Mouse (Mus musculus): ENCODE results near the gene St6galnac1.
"Not testable (repeated sequence)": the region's sequence is repeated elsewhere in the genome, so short reads cannot be mapped to it uniquely, and the experiment has no call there.

The St6galnac1 gene

DNA sequence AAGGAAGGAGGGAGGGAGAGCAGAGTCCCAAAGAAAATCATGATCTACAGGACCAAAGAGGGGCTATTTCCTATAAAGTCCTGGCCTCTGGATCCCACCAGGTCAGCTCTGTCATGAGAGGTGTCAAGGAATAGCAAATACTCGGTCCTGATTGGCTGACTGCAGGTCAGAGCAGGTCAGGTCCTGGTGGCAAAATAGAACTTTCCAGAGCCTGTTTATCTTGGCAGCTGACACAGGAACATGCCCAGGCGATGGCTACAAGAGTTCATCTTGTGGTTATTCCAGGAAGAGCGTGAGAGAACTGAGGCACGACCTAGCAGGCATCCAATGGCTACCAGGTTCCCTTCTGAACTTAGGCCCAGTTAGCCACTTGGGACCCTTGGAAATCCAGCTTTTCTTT, 42.8 kb downstream of the St6galnac1 start:
- in situ Hi-C loops (cut with MboI; ENCODE audit: low sequenced_read_pairs): no loop called here

DNA sequence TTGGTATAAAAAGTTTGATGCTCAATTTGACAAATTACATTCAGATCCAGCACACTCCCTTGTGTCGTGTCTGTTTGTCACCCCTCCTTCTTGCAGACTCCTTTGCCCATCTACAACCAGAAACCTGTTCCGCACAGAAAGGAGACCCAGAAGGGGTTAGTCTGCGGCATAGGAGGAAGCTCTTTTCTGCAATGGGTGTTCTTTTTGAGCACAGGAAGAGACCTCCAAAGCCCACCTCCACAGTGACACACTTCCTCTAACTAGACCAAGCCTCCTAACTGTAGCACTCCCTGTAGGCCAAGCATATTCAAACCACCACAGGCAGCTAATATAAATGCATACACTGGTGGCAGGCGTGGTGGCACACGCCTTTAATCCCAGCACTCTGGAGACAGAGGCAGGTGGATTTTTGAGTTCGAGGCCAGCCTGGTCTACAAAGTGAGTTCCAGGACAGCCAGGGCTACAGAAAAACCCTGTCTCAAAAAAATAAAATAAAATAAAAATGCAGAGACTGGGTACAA, 44.2 kb downstream of the St6galnac1 start:
- in situ Hi-C loops (cut with MboI; ENCODE audit: low sequenced_read_pairs): not testable (repeated sequence)

DNA sequence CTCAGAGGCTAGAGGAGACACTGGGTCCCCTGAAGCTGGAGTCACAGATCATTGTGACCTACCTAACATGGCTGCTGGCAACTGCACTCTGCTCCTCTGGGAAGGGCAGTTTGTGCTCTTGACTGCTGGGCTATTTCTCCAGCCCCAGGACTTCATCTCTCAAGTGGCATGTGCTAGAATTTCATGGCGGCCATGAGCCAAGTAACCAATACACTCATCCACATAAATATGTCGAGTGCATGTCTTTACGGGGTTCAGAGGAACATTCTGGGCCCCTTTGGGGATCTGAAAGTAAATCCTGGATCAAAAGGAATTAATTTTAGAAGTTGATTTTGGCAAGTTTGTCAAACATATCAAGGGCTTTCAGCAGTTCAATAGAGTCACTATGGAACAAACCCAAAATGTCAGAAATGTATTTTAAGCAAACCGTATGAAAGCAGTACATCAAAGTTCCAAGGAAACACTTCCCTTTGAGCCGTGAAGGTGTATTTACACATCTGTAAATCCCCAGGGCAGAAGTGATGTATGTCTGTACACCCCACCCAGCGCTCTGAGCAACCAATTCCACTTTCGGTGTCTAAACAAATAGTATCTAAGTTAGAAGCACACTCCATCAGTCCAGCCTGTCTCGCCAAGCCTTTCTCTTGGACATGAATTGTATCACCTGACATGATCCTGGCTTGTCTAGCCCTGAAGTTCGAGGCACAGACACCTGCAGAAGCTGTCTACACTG, 45.9 kb downstream of the St6galnac1 start:
- in situ Hi-C loops (cut with MboI; ENCODE audit: low sequenced_read_pairs): no loop called here

DNA sequence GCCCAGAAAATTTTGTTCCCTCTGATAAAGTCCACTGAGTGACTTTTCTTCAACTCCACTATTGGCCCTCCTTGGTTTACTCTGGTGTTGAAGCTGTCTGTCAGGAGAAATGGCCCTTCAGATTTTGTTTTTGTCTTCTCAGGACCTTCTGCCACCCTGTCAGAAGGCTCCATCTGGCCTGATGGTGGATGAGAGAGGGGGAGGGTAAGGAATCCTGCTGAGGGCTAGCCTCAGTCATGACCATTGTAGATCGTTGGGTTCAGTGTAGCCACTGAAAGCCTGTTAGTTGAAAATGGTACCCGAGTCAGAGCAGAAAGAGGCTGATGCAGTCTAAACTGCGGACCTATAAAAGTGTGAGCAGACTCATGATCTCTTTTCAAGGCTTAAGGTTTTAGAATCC, 49.2 kb downstream of the St6galnac1 start:
- in situ Hi-C loops (cut with MboI; ENCODE audit: low sequenced_read_pairs): no loop called here

DNA sequence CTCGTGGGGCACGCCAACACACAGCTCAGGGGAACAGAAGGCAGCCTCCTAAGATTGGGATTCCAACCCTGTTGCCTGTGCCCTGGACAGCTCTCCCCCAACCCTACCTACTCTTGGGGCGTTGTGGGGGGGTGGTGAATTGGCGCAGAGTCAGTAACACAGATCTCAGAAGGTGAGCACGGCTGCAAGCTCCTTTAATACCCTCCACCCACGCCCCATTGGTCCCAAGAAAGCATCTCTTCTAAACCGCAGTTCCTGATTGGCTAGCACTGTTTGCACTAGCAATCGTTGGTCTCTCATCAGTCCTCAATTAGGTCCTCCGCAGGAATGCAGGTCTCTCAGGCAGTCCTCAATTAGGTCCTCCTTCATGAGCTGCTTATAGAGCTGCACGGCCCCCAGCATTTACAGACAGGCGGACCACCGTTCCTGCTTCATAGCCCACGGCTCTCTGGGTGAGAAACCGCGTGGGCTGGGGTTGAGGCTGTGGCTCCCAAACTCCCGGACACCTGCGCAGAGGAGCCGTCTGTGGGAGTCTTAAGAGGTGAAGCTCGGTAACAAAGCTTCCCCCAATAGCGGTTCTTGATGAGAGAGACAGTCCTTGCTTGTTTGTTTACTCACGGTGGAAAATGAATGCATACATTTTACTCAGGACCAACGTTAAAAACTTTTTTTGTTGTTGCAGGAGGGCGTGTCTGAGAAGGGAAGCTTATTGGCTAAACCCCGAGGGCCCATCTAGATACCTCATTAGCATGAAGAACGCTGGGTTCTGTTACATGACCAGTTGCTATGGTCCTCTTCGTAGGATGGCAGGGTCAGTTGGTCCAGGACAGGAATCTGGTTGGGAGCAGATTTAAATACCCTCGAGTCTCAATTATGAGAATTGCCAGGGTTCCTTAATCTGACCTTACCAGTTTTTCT, 50.0 kb downstream of the St6galnac1 start:
- in situ Hi-C loops (cut with MboI; ENCODE audit: low sequenced_read_pairs): no loop called here

DNA sequence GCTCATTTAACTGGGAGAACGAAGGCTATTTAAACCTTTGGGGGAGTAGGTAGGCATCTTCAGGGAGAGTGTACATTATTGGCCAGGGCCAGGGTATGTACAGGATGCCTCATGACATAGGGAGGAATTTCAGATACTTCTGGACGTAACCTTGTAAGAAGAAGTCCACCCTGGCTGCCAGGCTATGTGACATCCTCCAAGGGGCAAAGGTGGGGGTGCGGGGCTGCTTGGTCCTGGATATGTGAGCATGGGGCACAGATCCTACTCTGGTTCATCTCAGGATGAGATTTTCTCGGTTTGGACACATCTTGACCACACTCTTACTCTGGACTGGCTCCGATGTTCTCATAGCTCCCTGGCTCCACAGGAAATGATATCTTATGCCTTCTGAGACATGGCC, 52.2 kb downstream of the St6galnac1 start:
- in situ Hi-C loops (cut with MboI; ENCODE audit: low sequenced_read_pairs): no loop called here

DNA sequence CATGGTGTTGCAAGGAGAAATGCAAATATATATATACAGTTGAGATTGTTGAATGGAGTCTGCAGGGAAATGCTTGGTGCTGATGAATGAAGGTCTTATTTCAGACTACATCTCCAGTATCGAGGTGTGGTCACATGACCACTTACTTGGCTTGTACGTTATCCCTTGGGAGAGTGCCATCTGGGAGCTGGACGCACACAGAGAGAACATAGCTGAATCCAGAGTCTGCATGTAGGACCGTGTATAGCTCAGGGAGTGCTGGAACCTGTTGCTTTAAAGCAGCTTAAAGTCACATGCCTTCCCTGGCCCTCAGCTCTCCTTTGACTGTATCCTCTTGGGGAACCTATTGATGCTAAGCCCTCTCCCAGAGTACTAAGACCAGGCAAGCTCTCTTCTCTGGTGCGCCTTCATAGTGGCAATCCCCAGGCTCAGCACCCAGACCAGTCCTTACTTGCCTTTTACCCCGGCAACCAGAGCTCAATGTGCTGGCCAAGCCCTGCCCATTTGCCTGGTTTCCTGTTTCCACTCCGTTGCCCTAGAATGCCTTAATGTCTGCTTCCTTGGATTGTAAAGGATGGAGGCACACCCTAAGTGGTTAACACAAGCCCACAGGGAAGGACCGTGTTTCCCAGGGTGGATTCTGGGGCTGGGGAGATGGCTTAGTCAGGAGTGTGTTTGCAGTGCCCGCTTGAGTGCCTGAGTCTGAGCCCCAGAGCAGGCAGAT, 53.6 kb downstream of the St6galnac1 start:
- in situ Hi-C loops (cut with MboI; ENCODE audit: low sequenced_read_pairs): no loop called here

DNA sequence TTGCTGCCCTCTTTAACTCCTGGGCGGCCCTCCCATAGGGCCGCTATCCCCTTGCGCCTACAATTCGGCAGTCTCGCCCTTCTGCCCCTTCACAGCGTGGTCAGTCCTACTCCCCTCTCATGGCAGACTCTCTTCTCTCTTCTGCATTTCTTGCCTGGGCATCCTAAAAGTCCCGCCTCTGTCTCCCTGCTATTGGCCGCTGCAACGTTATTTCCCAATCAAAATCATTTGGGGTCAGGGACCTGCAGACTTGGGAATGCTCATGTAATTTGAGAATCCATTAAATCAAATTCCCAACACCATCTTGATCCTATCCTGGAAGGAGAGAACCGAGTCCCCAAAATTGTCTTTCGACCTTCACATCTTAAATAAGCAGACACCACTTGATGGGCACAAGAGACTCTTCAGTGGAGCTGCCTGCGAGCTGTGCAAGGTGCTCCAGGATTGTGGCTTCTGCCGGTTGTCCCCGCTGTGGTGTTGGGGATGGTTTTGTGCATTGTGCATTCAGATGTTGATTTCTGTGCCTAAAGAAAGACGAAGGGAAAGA, 54.9 kb downstream of the St6galnac1 start:
- in situ Hi-C loops (cut with MboI; ENCODE audit: low sequenced_read_pairs): no loop called here

Measured in CH12F3 (cell line).